Mouse (Mus musculus): ENCODE results near the gene Lrrc15.

The Lrrc15 gene

GRCm38 (mm10) chr16:30257718-30258117 is 25.3 kb downstream of the Lrrc15 start:
- in situ Hi-C loops (cut with MboI; ENCODE audit: low pct_unique_long_range_greater_than_20kb in 1 of 2, low sequenced_read_pairs in 2 of 2, unreplicated experiment in 1 of 2) = loop anchor here in 1 of 2 experiments (10.0 kb wide), 1 partner anchor 47 kb away; no protein-coding TSS in a partner anchor

GRCm38 (mm10) chr16:30255061-30255460 is 28.0 kb downstream of the Lrrc15 start:
- in situ Hi-C loops (cut with MboI; ENCODE audit: low pct_unique_long_range_greater_than_20kb in 1 of 2, low sequenced_read_pairs in 2 of 2, unreplicated experiment in 1 of 2) = loop anchor here in 1 of 2 experiments (10.0 kb wide), 1 partner anchor 50 kb away; no protein-coding TSS in a partner anchor

GRCm38 (mm10) chr16:30253900-30254299 is 29.2 kb downstream of the Lrrc15 start:
- in situ Hi-C loops (cut with MboI; ENCODE audit: low pct_unique_long_range_greater_than_20kb in 1 of 2, low sequenced_read_pairs in 2 of 2, unreplicated experiment in 1 of 2) = loop anchor here (5.0 to 10.0 kb wide), 3 partner anchors 51 to 263 kb away; no protein-coding TSS in a partner anchor

- in situ Hi-C loops (cut with MboI; ENCODE audit: low pct_unique_long_range_greater_than_20kb in 1 of 2, low sequenced_read_pairs in 2 of 2, unreplicated experiment in 1 of 2) = loop anchor here (5.0 to 10.0 kb wide), 3 partner anchors 51 to 264 kb away; no protein-coding TSS in a partner anchor
Observed at GRCm38 (mm10) chr16:30253374-30253773, 29.7 kb downstream of the Lrrc15 start.

- in situ Hi-C loops (cut with MboI; ENCODE audit: low pct_unique_long_range_greater_than_20kb in 1 of 2, low sequenced_read_pairs in 2 of 2, unreplicated experiment in 1 of 2) = loop anchor here (5.0 to 10.0 kb wide), 3 partner anchors 53 to 265 kb away; no protein-coding TSS in a partner anchor
Observed at GRCm38 (mm10) chr16:30252003-30252418, 31.0 kb downstream of the Lrrc15 start.

GRCm38 (mm10) chr16:30244037-30244700 is 38.9 kb downstream of the Lrrc15 start:
- in situ Hi-C loops (cut with MboI; ENCODE audit: low pct_unique_long_range_greater_than_20kb in 1 of 2, low sequenced_read_pairs in 2 of 2, unreplicated experiment in 1 of 2) = no loop called here

GRCm38 (mm10) chr16:30241623-30242022 is 41.4 kb downstream of the Lrrc15 start:
- in situ Hi-C loops (cut with MboI; ENCODE audit: low pct_unique_long_range_greater_than_20kb in 1 of 2, low sequenced_read_pairs in 2 of 2, unreplicated experiment in 1 of 2) = no loop called here

- in situ Hi-C loops (cut with MboI; ENCODE audit: low pct_unique_long_range_greater_than_20kb in 1 of 2, low sequenced_read_pairs in 2 of 2, unreplicated experiment in 1 of 2) = no loop called here
Observed at GRCm38 (mm10) chr16:30238791-30239190, 44.3 kb downstream of the Lrrc15 start.

- in situ Hi-C loops (cut with MboI; ENCODE audit: low pct_unique_long_range_greater_than_20kb in 1 of 2, low sequenced_read_pairs in 2 of 2, unreplicated experiment in 1 of 2) = no loop called here
Observed at GRCm38 (mm10) chr16:30236091-30236699, 46.9 kb downstream of the Lrrc15 start.

- in situ Hi-C loops (cut with MboI; ENCODE audit: low pct_unique_long_range_greater_than_20kb in 1 of 2, low sequenced_read_pairs in 2 of 2, unreplicated experiment in 1 of 2) = no loop called here
Observed at GRCm38 (mm10) chr16:30235577-30235976, 47.5 kb downstream of the Lrrc15 start.

GRCm38 (mm10) chr16:30234636-30235546 is 48.2 kb downstream of the Lrrc15 start:
- in situ Hi-C loops (cut with MboI; ENCODE audit: low pct_unique_long_range_greater_than_20kb in 1 of 2, low sequenced_read_pairs in 2 of 2, unreplicated experiment in 1 of 2) = no loop called here

GRCm38 (mm10) chr16:30234077-30234476 is 49.0 kb downstream of the Lrrc15 start:
- in situ Hi-C loops (cut with MboI; ENCODE audit: low pct_unique_long_range_greater_than_20kb in 1 of 2, low sequenced_read_pairs in 2 of 2, unreplicated experiment in 1 of 2) = no loop called here

GRCm38 (mm10) chr16:30231882-30232604 is 51.0 kb downstream of the Lrrc15 start:
- in situ Hi-C loops (cut with MboI; ENCODE audit: low pct_unique_long_range_greater_than_20kb in 1 of 2, low sequenced_read_pairs in 2 of 2, unreplicated experiment in 1 of 2) = no loop called here

- in situ Hi-C loops (cut with MboI; ENCODE audit: low pct_unique_long_range_greater_than_20kb in 1 of 2, low sequenced_read_pairs in 2 of 2, unreplicated experiment in 1 of 2) = no loop called here
Observed at GRCm38 (mm10) chr16:30227352-30227751, 55.7 kb downstream of the Lrrc15 start.

GRCm38 (mm10) chr16:30221161-30221782 is 61.8 kb downstream of the Lrrc15 start:
- in situ Hi-C loops (cut with MboI; ENCODE audit: low pct_unique_long_range_greater_than_20kb in 1 of 2, low sequenced_read_pairs in 2 of 2, unreplicated experiment in 1 of 2) = no loop called here
